Mouse (Mus musculus) small intestine, adult 2 months (tissue): ENCODE measurements around the gene Atp8a2. TPM values are rescaled to one million over a fixed set of nuclear protein-coding genes. Genes with fewer than 3 reads are reported as not detected.
"Not testable (repeated sequence)": the region's sequence is repeated elsewhere in the genome, so short reads cannot be mapped to it uniquely, and the experiment has no call there.

Experiments used
- H3K27ac ChIP-seq: fragments of 200-500 bp; 2 replicates; pipeline ENCODE4 v1.5.1; 2012; ENCODE audit warnings: low read depth, low read length, control low read depth, inconsistent platforms; ENCODE audit not compliant: insufficient read depth
- H3K27me3 ChIP-seq: fragments of 200-500 bp; 2 replicates; pipeline ENCODE4 v1.6.1; 2012; ENCODE audit warnings: mild to moderate bottlenecking, moderate library complexity, low read length, inconsistent platforms; ENCODE audit not compliant: control insufficient read depth, insufficient read depth
- H3K36me3 ChIP-seq: fragments of 200-500 bp; 2 replicates; pipeline ENCODE4 v1.6.1; 2012; ENCODE audit warnings: mild to moderate bottlenecking, low read length, control low read depth, inconsistent platforms; ENCODE audit not compliant: control insufficient read depth, insufficient read depth
- H3K4me1 ChIP-seq: fragments of 200-500 bp; 2 replicates; pipeline ENCODE4 v1.6.1; 2012; ENCODE audit warnings: low read length, inconsistent platforms, mixed read lengths; ENCODE audit not compliant: control insufficient read depth, insufficient read depth, insufficient read length
- H3K4me3 ChIP-seq: fragments of 200-500 bp; 2 replicates; pipeline ENCODE4 v1.5.1; 2012; ENCODE audit warnings: low read depth, mild to moderate bottlenecking, control low read depth, inconsistent platforms, low read length, moderate library complexity
- CTCF ChIP-seq: fragments of 200-500 bp; IDR thresholded peaks from 2 replicates; pipeline ENCODE4 v1.5.1; 2012; ENCODE audit warnings: low read depth, mild to moderate bottlenecking, control low read depth, inconsistent platforms, low read length, moderate library complexity, mixed read lengths; ENCODE audit not compliant: insufficient replicate concordance, insufficient read length; ENCODE audit errors: extremely low read depth
- POLR2A ChIP-seq: fragments of 200-500 bp; IDR thresholded peaks from 2 replicates; pipeline ENCODE4 v1.6.1; 2012; ENCODE audit warnings: low read depth, mild to moderate bottlenecking, control low read depth, inconsistent platforms, low read length, moderate library complexity
- WGBS: fragments of 180-500 bp; shearing (Covaris S2); methylation state at CpG from one replicate; pipeline ENCODE4 v1.1.7; 2018; 5-methylcytosine and 5-hydroxymethylcytosine counted together
- polyA plus RNA-seq: library from polyadenylated mRNA; depleted of rRNA; stranded (reverse); fragments of >200 nt; gene quantifications from 2 replicates; pipeline ENCODE4 v1.2.3, GENCODE M21; 2012

The Atp8a2 gene
- polyA plus RNA-seq, 1 experiment, result 3.7 TPM

- Histone ChIP-seq H3K36me3 (no peaks in the 10 kb centered on the region; the same call in 1 of the 2 replicates), H3K27ac (no peak overlapping the region), H3K4me1 (peaks cover 6% of the 10 kb centered on the region), H3K27me3 (no peaks in the 10 kb centered on the region), H3K4me3 (peak overlapping the region; percentile 7)
- TF ChIP-seq POLR2A, result no peak
- no peak for TF ChIP-seq CTCF
- 19% methylated on average over 7 of the region's 7 CpGs for WGBS
Observed at GRCm38 (mm10) chr14:59627823-59628222, 569.2 kb downstream of the Atp8a2 start.

DNA sequence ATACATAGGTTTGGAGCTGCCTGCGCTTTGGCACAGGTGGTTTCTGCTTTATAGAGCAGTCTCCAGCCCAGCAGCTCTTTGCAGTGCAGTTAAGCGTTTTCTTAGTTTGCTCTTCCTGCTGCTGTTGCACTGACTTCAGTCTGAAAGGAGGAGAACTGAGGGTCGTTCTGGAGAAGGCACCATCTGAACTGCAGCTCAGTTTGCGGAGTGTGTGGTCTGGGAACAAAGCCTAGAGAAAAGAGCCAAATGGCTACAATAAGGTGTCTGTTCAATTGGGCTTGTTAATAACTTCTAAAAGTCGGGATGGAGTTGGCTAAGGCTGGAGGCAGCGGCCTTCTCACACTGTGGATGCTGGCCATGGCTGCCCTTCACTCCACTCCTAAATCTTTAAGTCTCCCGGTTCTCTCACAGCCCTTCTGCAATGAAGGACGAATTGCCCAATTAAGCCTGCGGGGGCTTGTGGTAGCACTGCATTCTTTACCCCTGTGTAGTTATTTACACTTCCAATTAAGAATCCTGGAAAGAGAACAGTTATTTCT is 569.8 kb downstream of the Atp8a2 start:
- WGBS, result 25% methylated on average over 9 of the region's 9 CpGs
- H3K4me3 ChIP-seq, result peak overlapping the region; percentile 64

DNA sequence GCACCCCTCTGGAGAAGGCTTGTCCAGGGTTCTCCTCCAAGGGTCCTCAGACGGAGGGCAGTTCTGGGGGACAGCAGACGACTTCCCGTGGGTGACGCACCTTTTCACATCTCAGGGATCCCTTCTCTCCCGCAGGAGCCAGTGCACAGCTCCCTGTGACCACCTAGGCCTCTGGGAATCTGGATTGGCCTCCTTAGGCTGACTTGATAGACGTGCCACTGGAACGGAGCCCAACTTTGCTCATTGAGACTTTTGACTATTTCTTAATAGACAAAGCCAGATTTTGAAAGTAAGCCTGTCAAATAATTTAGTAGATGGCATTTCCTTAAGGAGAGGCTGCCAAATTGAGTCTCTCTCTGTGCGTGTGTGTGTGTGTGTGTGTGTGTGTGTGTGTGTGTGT is 570.3 kb downstream of the Atp8a2 start:
- WGBS, result 23% methylated on average over 8 of the region's 8 CpGs
- TF ChIP-seq CTCF, result no peak
- no peak for TF ChIP-seq POLR2A
- H3K27ac ChIP-seq, result no peak overlapping the region
- H3K4me1 ChIP-seq, result peaks cover 6% of the 10 kb centered on the region
- H3K36me3 ChIP-seq, result no peaks in the 10 kb centered on the region; the same call in 1 of the 2 replicates
- no peaks in the 10 kb centered on the region for H3K27me3 ChIP-seq
- H3K4me3 ChIP-seq, result peak overlapping the region; percentile 64

More for the DNA sequence above, 569.8 kb downstream of the Atp8a2 start:
- Histone ChIP-seq H3K36me3 (no peaks in the 10 kb centered on the region; the same call in 1 of the 2 replicates), H3K27me3 (no peaks in the 10 kb centered on the region), H3K4me1 (peaks cover 6% of the 10 kb centered on the region), H3K27ac (no peak overlapping the region)
- TF ChIP-seq CTCF (no peak), POLR2A (no peak)

- TF ChIP-seq POLR2A (no peak), CTCF (no peak)
- Histone ChIP-seq H3K4me1 (peaks cover 6% of the 10 kb centered on the region), H3K36me3 (no peaks in the 10 kb centered on the region; the same call in 1 of the 2 replicates), H3K27ac (no peak overlapping the region), H3K4me3 (peak overlapping the region; percentile 64), H3K27me3 (no peaks in the 10 kb centered on the region)
- under 1% methylated on average over 51 of the region's 51 CpGs for WGBS
Observed at GRCm38 (mm10) chr14:59625806-59626364, 571.1 kb downstream of the Atp8a2 start.

DNA sequence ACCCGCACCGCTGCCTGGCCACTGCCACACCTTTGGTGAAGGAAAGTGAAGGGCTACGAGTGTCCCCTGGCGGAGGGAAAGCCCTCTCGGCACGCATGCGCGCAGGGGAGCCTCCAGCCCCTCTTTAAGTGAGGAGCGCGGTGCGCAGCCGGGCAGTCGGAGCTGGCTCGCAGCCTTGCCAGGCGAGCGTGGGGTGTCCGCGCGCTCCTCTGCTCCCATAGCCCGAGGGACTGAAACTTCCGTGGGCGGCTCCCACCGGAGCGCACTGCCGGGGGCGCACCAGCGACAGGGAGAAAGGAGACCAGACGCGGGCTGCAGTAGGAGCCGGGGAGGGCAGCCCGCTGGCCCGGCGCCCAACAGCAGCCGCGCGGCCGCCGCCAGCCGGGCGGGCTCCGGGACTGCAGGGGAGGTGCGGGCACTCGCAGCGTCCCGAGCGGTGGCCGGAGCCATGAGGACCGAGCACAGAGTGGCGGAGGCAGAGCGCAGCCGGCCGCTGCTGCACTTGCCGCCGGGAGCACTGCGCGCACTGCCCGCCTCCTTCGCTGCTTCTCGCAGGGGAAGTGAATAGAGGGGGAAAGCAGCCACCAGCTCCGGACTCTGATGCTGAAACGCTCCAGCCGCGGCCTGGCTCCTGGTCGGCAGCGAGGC is 571.7 kb downstream of the Atp8a2 start, which contains the start of gene Shisa2:
Gene Shisa2, plus strand, starts transcription at position 151 of the 648 bp plus-strand sequence.
- H3K4me1 ChIP-seq, result peaks cover 6% of the 10 kb centered on the region
- no peaks in the 10 kb centered on the region for H3K27me3 ChIP-seq
- TF ChIP-seq CTCF (peak; percentile 25; the same call in 1 of the 2 replicates), POLR2A (peak; percentile 50; the same call in 1 of the 2 replicates)
- no peak within 1 kb of the TSS for H3K27ac ChIP-seq
- under 1% methylated on average over 63 of the region's 65 CpGs for WGBS
- no peaks in the 10 kb centered on the region; the same call in 1 of the 2 replicates for H3K36me3 ChIP-seq
- H3K4me3 ChIP-seq, result peak within 1 kb of the TSS; percentile 64

- TF ChIP-seq CTCF, result no peak
- TF ChIP-seq POLR2A, result no peak
- Histone ChIP-seq H3K4me3 (no peak overlapping the region), H3K27ac (no peak overlapping the region), H3K36me3 (no peaks in the 10 kb centered on the region), H3K4me1 (peaks cover 6% of the 10 kb centered on the region), H3K27me3 (no peaks in the 10 kb centered on the region)
- 52% methylated on average over 9 of the region's 9 CpGs for WGBS
Observed at GRCm38 (mm10) chr14:59624326-59624885, 572.6 kb downstream of the Atp8a2 start.

DNA sequence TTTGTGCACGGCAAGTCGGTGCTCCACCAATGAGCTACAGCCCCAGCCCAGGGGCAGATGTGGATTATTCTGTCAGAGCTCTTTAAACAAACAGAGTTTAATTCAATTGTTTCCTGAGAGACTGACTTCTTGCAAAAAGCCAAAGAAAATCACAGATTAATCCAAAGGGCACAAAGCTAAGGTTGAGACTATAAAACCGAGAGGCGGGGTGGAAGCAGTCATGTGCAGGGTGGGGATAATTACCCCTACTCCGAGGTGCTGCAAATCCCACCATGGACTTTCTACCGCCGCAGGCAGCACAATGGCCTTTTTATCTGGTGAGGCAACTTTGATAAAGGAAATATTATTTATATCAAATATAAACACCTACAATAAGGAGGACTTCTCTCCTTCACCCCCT is 580.2 kb downstream of the Atp8a2 start:
- Histone ChIP-seq H3K27ac (no peak overlapping the region), H3K27me3 (no peaks in the 10 kb centered on the region), H3K36me3 (no peaks in the 10 kb centered on the region), H3K4me3 (no peak overlapping the region), H3K4me1 (no peaks in the 10 kb centered on the region)
- WGBS, result 27% methylated on average over 7 of the region's 7 CpGs
- no peak for TF ChIP-seq POLR2A
- no peak for TF ChIP-seq CTCF

DNA sequence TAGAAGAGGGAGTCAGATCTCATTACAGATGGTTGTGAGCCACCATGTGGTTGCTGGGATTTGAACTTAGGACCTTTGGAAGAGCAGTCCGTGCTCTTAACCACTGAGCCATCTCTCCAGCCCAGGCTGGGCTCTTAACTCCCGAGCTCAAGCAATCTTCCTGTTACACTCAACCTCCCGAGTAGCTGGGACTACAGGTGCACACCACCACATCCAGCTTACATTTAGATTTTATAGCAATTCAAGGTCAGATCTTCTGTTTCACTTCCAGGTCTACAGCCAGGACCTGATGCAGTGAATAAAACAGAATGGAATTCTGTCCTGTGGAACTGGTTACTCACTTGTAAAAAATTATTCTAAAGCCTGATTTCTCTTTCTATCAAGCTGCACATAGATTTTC is 582.8 kb downstream of the Atp8a2 start:
- not testable (repeated sequence) for H3K4me1 ChIP-seq, H3K36me3 ChIP-seq, H3K4me3 ChIP-seq, H3K27me3 ChIP-seq, H3K27ac ChIP-seq
- WGBS, result 56% methylated on average over 3 of the region's 3 CpGs
